Mouse (Mus musculus): ENCODE results near the gene Prrt1. TPM values are rescaled to one million over a fixed set of nuclear protein-coding genes. Genes with fewer than 3 reads are reported as not detected.

Gene Prrt1
- 6.9 TPM for polyA plus RNA-seq (2017; shearing (Covaris generic))

DNA sequence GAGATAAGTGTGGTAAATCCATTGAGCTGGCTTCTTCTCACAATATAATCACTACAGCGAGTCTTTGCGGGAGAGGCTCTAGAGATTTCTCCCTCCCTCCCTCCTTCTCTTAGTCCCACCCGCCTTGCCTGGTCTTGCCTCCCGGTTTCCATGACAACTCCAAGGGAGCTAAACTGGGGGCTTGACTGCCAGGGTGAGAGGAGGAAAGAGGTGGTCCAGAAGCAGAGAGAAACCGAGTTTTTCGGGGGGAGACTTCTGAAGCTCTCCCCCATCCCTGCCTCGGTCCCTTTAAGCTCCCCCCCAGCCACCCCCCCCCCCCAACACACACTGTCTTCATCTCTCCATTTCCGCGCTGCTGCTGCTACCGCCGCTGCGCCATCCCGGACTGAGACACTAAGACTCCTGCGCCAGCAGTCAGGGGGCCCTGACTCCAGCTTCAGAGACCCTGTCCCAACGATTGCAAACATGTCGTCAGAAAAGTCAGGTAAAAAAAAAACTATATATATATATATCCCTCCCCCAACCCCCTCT is at the start of gene Prrt1:
Gene Prrt1 (plus strand): TSS at position 313 of the 531 bp plus-strand sequence.

DNA sequence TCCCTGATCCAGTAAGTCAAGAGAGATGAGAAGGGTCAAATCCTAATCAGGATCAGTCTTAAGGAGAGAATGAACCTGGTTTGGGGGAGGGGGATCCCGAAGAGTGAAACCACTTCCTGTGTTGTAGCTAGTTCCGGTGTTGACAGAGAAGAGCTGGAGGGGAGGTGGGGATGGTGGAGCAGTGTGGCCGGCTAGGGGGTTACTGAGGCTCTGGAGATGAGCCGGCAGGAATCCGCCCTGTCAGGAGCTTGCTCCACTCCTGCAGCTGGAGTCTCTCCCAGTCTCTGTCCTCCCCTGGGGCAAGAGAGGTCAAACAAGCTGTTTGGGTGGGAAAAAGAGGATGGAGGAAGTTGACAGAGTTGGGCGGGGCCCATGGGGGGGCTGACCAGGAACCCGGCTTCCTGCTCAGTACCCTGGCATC is 39.6 kb upstream of the Prrt1 start, which contains the start of gene Gpsm3:
Gene Gpsm3 (plus strand): TSS at position 126 of the 421 bp plus-strand sequence.

DNA sequence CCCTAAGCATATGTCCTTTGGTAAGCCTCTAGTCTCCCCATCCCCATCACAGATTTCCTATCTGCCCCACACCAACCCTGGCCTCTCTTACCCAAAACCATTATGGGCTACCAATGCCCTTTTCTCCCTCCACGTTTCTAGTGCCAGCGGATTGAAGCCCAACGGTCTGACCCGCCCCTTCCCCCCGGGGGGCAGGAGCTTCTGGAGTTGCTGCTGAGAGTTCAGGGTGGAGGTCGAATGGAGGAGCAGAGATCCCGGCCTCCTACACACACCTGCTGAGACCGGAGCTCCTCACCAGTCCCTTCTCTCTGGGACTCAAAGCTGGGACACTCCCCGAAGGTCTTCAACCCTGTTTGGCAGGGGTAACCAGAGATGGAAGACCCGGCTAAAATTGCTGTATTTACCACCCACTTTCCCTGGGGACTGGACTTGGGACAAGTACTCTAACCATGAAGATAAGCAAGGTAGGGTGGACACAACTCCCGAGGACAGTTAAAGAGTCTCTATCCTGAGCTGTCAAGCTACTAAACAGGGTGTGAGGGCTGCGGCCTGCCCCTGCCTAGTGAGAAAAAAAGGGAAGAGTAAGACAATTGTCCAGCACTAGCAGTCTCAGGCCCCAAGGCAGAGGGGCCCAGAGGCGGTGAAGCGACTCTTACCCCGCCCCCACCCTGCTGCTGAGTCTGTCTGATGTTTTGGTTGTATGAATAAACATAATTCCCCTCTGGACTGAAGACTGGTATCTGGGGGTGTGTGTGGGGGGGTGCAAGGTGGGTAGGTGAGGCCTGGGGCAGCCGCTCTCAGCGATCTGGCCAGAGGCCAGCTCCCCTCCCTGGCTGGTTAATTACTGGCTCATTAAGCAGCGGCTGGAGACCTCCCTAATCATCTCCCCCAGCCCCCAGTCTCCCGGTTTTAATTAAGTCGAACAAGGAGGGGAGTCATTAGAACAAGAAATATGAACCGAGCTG is 38.0 kb upstream of the Prrt1 start, which contains the start of gene Pbx2:
Gene Pbx2 (plus strand): TSS at position 238 of the 965 bp plus-strand sequence.

DNA sequence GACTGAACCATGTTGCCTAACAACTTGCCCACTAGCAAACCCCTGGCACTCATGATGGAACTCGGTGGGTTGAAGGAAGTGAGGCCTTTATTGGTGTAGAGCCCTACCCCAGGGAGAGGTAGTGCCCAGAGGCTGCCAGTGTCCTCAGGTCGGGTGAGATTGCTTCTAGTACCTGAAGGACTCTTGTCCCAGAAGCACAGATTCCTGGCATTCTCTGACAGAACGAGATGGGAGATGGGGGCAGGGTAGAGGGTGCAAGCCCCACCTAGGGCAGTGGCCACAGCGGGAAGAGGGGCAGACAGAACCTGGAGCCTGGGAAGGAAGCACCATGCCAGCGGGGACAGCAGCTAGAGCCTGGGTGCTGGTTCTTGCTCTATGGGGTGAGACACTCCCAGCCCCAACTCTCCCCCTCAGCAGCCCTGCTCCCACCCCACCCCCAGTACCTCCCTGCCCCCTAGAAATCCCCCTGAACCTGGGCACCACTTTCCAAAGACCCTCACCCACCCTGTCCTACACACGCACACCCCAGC is 31.7 kb upstream of the Prrt1 start, which contains the start of gene Ager:
Gene Ager (plus strand): TSS at position 297 of the 530 bp plus-strand sequence.

DNA sequence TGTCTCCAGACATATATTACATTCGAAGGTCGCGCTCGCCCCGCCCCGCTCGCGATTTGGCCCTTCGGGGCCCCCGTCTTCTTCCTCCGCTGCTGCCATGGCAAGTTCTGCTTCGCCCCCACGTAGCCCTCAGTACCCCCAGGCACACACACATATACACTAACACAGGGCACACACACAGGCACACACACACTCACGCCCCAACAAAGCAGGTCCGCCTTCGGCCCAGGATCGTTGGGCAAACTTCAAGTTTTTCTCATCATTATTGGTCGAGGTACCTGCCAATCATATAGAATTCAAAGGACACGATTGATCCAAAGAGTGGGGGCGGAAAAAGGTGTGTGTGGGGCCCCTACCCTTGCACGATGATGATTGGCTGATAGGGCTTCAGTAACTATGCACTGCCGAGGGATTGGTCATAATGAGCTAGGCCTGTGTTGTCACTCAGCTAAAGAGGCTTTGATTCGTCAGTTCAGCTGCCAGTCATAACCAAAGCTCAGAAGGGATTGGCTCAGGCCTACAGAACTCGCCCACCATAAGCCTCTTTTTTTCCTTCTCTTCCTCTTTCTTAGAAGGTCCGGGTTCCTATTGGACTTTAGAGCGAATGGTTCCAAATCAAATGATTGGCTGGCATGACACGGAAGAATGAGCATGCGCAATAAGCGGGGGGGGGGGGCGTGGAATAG is 25.8 kb upstream of the Prrt1 start, which contains the start of gene Rnf5:
Gene Rnf5 (minus strand): TSS at position 316 of the 686 bp plus-strand sequence.

DNA sequence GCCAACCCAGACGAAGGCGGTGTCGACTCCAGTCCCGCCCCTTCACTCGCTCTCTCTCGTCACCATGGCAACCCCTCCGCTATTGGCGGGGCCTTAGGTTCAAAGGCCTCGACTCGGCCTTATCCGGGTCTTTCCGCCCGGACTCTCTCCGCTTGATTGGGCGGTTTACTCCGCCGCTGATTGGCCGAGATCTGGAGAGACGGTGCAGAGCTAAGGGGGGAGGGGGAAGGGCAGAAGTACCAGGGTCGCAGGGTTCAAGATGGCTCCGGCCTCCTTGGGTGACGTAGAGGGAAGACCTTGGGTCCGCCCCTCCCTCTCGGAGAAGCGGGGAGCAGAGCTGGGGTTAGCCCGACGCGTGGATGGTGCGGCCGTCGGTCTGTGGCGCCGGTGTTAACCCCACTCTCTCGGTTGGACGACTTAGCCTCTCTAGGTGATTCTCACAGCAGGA is 25.2 kb upstream of the Prrt1 start, which contains the start of gene Agpat1:
Gene Agpat1 (plus strand): TSS at position 202 of the 448 bp plus-strand sequence.

DNA sequence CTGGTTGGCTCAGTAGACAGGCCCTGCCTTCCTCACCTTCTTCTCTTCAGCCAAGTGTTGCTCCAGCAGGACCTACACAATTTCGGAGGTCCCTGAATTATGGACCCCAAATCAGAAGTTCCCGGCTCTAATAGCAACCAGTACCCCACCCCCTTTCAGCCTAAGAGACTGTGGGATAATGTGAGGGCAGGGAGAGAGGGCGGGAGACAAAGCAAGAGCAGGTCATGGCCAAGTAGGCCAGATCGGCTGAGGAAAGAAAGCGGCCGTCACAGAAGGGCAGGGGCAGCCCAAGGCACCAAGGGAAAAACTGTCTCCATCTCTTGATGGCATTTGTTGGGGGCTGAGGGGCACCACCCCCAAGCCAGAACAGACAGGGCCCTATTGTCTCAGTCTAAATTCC is 13.5 kb upstream of the Prrt1 start, which contains the start of gene Egfl8:
Gene Egfl8 (minus strand): TSS at position 101 of the 400 bp plus-strand sequence.

DNA sequence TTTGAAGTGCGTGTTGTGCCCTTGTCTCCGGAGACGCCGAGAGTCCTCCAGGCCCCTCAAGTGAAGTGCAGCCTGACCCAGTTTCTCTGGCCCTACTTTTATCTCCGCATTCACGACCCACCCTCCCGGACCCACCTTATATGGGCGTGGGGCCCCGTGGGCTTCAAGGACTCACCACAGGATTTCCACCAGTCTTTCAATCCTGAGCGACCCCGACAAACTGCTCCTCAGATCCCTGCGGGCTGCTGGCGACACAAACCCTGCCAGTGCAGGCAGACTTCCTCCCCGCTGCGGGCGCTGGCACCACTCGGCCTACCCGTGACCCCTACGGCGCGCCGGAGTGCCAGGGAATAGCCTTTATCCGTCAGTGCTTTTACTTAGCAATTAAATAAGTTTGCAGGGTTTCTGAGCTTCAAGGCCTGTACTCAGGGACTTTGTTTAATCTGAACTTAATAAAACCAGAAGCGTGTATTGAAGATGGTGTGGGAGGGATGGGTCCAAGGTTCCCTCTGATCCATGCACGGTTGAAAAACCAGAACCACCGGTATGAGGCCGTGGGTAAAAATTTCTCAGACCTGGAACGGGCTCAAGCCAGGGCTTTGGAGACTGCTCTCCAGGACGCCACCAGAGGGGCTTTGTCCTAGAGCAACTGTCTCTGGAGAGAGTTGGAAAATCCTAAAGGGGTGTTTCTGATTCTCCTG is 1.2 kb upstream of the Prrt1 start, which contains the start of gene Ppt2:
Gene Ppt2 (minus strand): TSS at position 568 of the 701 bp plus-strand sequence.

DNA sequence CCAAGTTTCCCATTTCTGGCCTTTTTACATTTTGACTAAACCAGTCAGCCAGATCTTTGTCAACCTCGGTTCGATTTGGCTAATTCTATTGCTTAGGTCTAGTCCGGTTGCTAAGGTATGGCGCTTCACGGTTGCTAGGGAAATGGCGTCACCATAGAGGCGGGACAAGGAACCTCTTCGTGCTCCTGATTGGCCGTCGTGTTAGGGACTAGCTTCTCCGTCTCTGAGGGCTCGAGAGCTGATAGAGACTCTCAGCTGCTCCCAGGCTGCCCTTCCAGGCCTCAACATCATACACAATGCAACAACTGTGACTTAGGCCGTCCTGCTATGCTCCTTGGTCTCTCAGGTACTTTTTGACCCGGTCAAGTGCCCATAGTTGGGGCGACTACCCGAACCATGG is 15.3 kb downstream of the Prrt1 start, which contains the start of gene Fkbpl:
Gene Fkbpl (plus strand): TSS at position 157 of the 400 bp plus-strand sequence.

DNA sequence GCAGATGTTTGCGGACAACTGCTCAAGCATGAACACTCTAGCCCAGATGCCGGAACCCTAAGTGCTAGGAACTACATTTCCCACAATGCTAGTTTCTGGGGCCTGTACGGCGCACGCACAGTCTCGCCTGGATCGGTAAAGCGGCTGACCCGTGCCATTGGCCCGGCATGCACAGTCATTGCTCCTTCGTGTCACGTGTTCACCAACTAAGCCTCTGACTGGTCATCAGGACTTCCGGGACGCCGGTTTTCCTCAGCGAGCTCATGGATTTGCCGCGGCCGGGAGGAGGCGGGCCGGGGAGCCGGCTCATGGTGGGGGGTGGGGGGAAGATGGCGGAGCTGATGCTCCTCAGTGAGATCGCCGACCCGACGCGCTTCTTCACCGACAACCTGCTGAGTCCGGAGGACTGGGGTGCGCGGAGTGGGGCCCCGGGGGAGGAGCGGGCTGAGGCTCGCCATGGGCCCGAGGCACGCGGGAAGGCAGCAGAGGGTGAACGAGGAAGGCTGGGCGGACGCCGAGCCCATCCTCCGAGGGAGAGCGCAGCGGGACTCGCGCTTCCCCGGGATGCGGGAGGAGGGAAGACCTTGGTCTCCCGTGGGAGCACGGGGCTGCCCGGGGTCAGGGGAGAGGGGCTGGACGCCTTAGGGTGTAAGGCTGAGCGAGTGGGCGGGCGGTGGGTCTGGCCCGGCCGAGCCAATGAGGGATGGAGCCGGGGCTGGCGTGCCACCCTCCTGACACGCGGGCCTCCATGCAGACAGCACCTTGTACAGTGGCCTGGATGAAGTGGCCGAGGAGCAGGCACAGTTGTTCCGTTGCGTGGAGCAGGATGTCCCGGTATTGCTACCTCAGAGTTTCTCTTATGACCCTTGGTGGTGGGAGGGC is 17.8 kb downstream of the Prrt1 start, which contains the start of gene Atf6b:
Gene Atf6b (plus strand): TSS at position 241 of the 882 bp plus-strand sequence.

DNA sequence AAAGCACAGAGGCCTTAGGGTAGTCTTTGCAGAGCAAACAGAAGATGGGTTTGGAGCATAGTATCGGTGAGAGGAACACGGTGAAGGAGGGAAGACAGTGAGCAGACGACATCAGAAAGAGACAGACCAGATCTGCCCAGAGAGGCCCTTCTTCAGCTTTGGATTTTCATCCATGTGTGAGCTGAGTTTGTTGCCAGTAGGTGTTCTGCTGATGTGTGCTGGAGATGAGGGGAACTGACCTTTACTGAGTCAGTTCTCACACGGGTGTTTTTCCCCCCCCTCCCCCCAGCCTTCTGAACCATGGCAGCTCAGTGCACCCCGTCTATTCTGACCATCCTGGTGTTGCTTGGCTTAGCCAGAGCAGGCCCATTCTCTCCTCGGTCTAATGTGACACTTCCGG is 40.9 kb downstream of the Prrt1 start, which contains the start of gene Tnxb:
Gene Tnxb (plus strand): TSS at position 301 of the 400 bp plus-strand sequence.

Other genes starting within 250 kb of the Prrt1 start
- 0.54 TPM for gene BC051142, start 230.7 kb upstream of the Prrt1 start, polyA plus RNA-seq (2017; shearing (Covaris generic))
- not detected for gene Btnl4, start 152.2 kb upstream of the Prrt1 start, polyA plus RNA-seq (2017; shearing (Covaris generic))
- not detected for gene Btnl6, start 112.2 kb upstream of the Prrt1 start, polyA plus RNA-seq (2017; shearing (Covaris generic))
- gene Notch4, start 65.3 kb upstream of the Prrt1 start, polyA plus RNA-seq (2017; shearing (Covaris generic)), result 0.12 TPM
- gene Gpsm3, start 39.7 kb upstream of the Prrt1 start, polyA plus RNA-seq (2017; shearing (Covaris generic)), result 296 TPM
- gene Pbx2, start 38.3 kb upstream of the Prrt1 start, polyA plus RNA-seq (2017; shearing (Covaris generic)), result 20.0 TPM
- gene Ager, start 31.7 kb upstream of the Prrt1 start, polyA plus RNA-seq (2017; shearing (Covaris generic)), result 2.5 TPM
- gene Rnf5, start 25.8 kb upstream of the Prrt1 start, polyA plus RNA-seq (2017; shearing (Covaris generic)), result 97.3 TPM
- gene Agpat1, start 25.3 kb upstream of the Prrt1 start, polyA plus RNA-seq (2017; shearing (Covaris generic)), result 23.3 TPM
- gene Egfl8, start 13.6 kb upstream of the Prrt1 start, polyA plus RNA-seq (2017; shearing (Covaris generic)), result 2.8 TPM
- gene Ppt2, start 1.0 kb upstream of the Prrt1 start, polyA plus RNA-seq (2017; shearing (Covaris generic)), result 22.3 TPM
- 5.5 TPM for gene Fkbpl, start 15.2 kb downstream of the Prrt1 start, polyA plus RNA-seq (2017; shearing (Covaris generic))
- gene Atf6b, start 17.6 kb downstream of the Prrt1 start, polyA plus RNA-seq (2017; shearing (Covaris generic)), result 78.5 TPM
- gene Tnxb, start 41.0 kb downstream of the Prrt1 start, polyA plus RNA-seq (2017; shearing (Covaris generic)), result not detected
- gene C4b, start 114.3 kb downstream of the Prrt1 start, polyA plus RNA-seq (2017; shearing (Covaris generic)), result not detected
- gene Cyp21a1, start 175.0 kb downstream of the Prrt1 start, polyA plus RNA-seq (2017; shearing (Covaris generic)), result not detected
- 31.8 TPM for gene Stk19, start 207.4 kb downstream of the Prrt1 start, polyA plus RNA-seq (2017; shearing (Covaris generic))
- 78.8 TPM for gene Dxo, start 207.5 kb downstream of the Prrt1 start, polyA plus RNA-seq (2017; shearing (Covaris generic))
- gene Skiv2l, start 220.7 kb downstream of the Prrt1 start, polyA plus RNA-seq (2017; shearing (Covaris generic)), result 126 TPM
- 47.9 TPM for gene Nelfe, start 220.9 kb downstream of the Prrt1 start, polyA plus RNA-seq (2017; shearing (Covaris generic))
- gene Cfb, start 233.0 kb downstream of the Prrt1 start, polyA plus RNA-seq (2017; shearing (Covaris generic)), result 0.91 TPM
- 0.36 TPM for gene Zbtb12, start 249.9 kb downstream of the Prrt1 start, polyA plus RNA-seq (2017; shearing (Covaris generic))